Mouse (Mus musculus) small intestine, adult 2 months (tissue): Measurements from ENCODE around the gene Cxadr. TPM values are rescaled to one million over a fixed set of nuclear protein-coding genes. Genes with fewer than 3 reads are reported as not detected.

Experiments used
- H3K27ac ChIP-seq: fragments of 200-500 bp; 2 replicates; pipeline ENCODE4 v1.5.1; 2012; ENCODE audit warnings: low read depth, low read length, control low read depth, inconsistent platforms; ENCODE audit not compliant: insufficient read depth
- H3K27me3 ChIP-seq: fragments of 200-500 bp; 2 replicates; pipeline ENCODE4 v1.6.1; 2012; ENCODE audit warnings: mild to moderate bottlenecking, moderate library complexity, low read length, inconsistent platforms; ENCODE audit not compliant: control insufficient read depth, insufficient read depth
- H3K36me3 ChIP-seq: fragments of 200-500 bp; 2 replicates; pipeline ENCODE4 v1.6.1; 2012; ENCODE audit warnings: mild to moderate bottlenecking, low read length, control low read depth, inconsistent platforms; ENCODE audit not compliant: control insufficient read depth, insufficient read depth
- H3K4me1 ChIP-seq: fragments of 200-500 bp; 2 replicates; pipeline ENCODE4 v1.6.1; 2012; ENCODE audit warnings: low read length, inconsistent platforms, mixed read lengths; ENCODE audit not compliant: control insufficient read depth, insufficient read depth, insufficient read length
- H3K4me3 ChIP-seq: fragments of 200-500 bp; 2 replicates; pipeline ENCODE4 v1.5.1; 2012; ENCODE audit warnings: low read depth, mild to moderate bottlenecking, control low read depth, inconsistent platforms, low read length, moderate library complexity
- CTCF ChIP-seq: fragments of 200-500 bp; IDR thresholded peaks from 2 replicates; pipeline ENCODE4 v1.5.1; 2012; ENCODE audit warnings: low read depth, mild to moderate bottlenecking, control low read depth, inconsistent platforms, low read length, moderate library complexity, mixed read lengths; ENCODE audit not compliant: insufficient replicate concordance, insufficient read length; ENCODE audit errors: extremely low read depth
- POLR2A ChIP-seq: fragments of 200-500 bp; IDR thresholded peaks from 2 replicates; pipeline ENCODE4 v1.6.1; 2012; ENCODE audit warnings: low read depth, mild to moderate bottlenecking, control low read depth, inconsistent platforms, low read length, moderate library complexity
- WGBS: fragments of 180-500 bp; shearing (Covaris S2); methylation state at CpG from one replicate; pipeline ENCODE4 v1.1.7; 2018; 5-methylcytosine and 5-hydroxymethylcytosine counted together
- polyA plus RNA-seq: library from polyadenylated mRNA; depleted of rRNA; stranded (reverse); fragments of >200 nt; gene quantifications from 2 replicates; pipeline ENCODE4 v1.2.3, GENCODE M21; 2012

The Cxadr gene
- polyA plus RNA-seq, 1 experiment, result 75.9 TPM

GRCm38 (mm10) chr16:78265826-78266225 is 35.5 kb upstream of the Cxadr start:
- Histone ChIP-seq H3K36me3 (no peaks in the 10 kb centered on the region), H3K4me3 (no peak overlapping the region), H3K27ac (peak overlapping the region; percentile 94), H3K27me3 (no peaks in the 10 kb centered on the region), H3K4me1 (peaks cover 28% of the 10 kb centered on the region; the same call in 1 of the 2 replicates)
- TF ChIP-seq POLR2A, result no peak
- no peak for TF ChIP-seq CTCF
- WGBS, result 42% methylated on average over 11 of the region's 11 CpGs

- Histone ChIP-seq H3K36me3 (no peaks in the 10 kb centered on the region), H3K27ac (peak overlapping the region; percentile 99), H3K4me3 (no peak overlapping the region), H3K27me3 (no peaks in the 10 kb centered on the region), H3K4me1 (peaks cover 20% of the 10 kb centered on the region; the same call in 1 of the 2 replicates)
- no peak for TF ChIP-seq CTCF
- no peak for TF ChIP-seq POLR2A
Observed at GRCm38 (mm10) chr16:78267453-78267852, 33.8 kb upstream of the Cxadr start.

GRCm38 (mm10) chr16:78268167-78268566 is 33.1 kb upstream of the Cxadr start:
- H3K4me3 ChIP-seq, result no peak overlapping the region
- WGBS, result 22% methylated on average over 3 of the region's 3 CpGs
- peaks cover 20% of the 10 kb centered on the region; the same call in 1 of the 2 replicates for H3K4me1 ChIP-seq
- H3K27ac ChIP-seq, result no peak overlapping the region
- H3K27me3 ChIP-seq, result no peaks in the 10 kb centered on the region
- H3K36me3 ChIP-seq, result no peaks in the 10 kb centered on the region
- TF ChIP-seq CTCF (no peak), POLR2A (no peak)

- H3K27ac ChIP-seq, result no peak overlapping the region
- TF ChIP-seq POLR2A (no peak), CTCF (no peak)
- peaks cover 5% of the 10 kb centered on the region; the same call in 1 of the 2 replicates for H3K4me1 ChIP-seq
- H3K27me3 ChIP-seq, result no peaks in the 10 kb centered on the region
- no peak overlapping the region for H3K4me3 ChIP-seq
- no peaks in the 10 kb centered on the region for H3K36me3 ChIP-seq
- 88% methylated on average over 9 of the region's 9 CpGs for WGBS
Observed at GRCm38 (mm10) chr16:78274825-78275455, 26.3 kb upstream of the Cxadr start.

GRCm38 (mm10) chr16:78277567-78277966 is 23.7 kb upstream of the Cxadr start:
- 79% methylated on average over 4 of the region's 4 CpGs for WGBS
- TF ChIP-seq POLR2A (no peak), CTCF (no peak)
- no peak overlapping the region for H3K27ac ChIP-seq
- H3K4me3 ChIP-seq, result no peak overlapping the region
- H3K36me3 ChIP-seq, result no peaks in the 10 kb centered on the region
- H3K4me1 ChIP-seq, result peaks cover 6% of the 10 kb centered on the region
- H3K27me3 ChIP-seq, result no peaks in the 10 kb centered on the region

GRCm38 (mm10) chr16:78280093-78280881 is 21.0 kb upstream of the Cxadr start:
- no peak overlapping the region for H3K27ac ChIP-seq
- no peak overlapping the region for H3K4me3 ChIP-seq
- 87% methylated on average over 5 of the region's 5 CpGs for WGBS
- H3K27me3 ChIP-seq, result no peaks in the 10 kb centered on the region; the same call in 1 of the 2 replicates
- H3K36me3 ChIP-seq, result no peaks in the 10 kb centered on the region
- H3K4me1 ChIP-seq, result peaks cover 6% of the 10 kb centered on the region
- TF ChIP-seq POLR2A, result no peak
- TF ChIP-seq CTCF, result no peak

DNA sequence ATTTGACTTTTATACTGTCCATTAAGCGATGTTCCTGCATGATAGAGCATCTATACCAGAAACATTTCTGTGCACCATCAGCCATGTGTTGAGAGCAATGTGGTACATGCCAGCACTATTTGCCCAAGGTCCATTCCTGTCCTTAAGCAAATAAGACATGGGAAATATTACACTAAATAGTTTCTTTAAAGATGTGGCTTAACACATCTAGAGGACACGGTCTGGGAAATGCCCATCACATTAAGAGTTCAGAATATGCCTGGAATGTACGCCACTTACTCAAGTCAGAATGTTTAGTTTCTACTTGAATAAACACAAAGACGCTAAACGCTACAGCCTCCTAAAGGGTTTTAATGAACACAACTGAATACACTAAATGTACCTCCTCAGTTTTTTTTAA is 18.1 kb upstream of the Cxadr start:
- Histone ChIP-seq H3K4me3 (no peak overlapping the region), H3K27me3 (no peaks in the 10 kb centered on the region; the same call in 1 of the 2 replicates), H3K27ac (no peak overlapping the region), H3K4me1 (peaks cover 6% of the 10 kb centered on the region), H3K36me3 (no peaks in the 10 kb centered on the region)
- WGBS, result 75% methylated on average over 5 of the region's 5 CpGs
- TF ChIP-seq POLR2A (no peak), CTCF (no peak)
